Mouse (Mus musculus) C2C12 (cell line): ENCODE results near the gene Plekhh2. TPM values are rescaled to one million over a fixed set of nuclear protein-coding genes. Genes with fewer than 3 reads are reported as not detected.
"Not testable (repeated sequence)": the region's sequence is repeated elsewhere in the genome, so short reads cannot be mapped to it uniquely, and the experiment has no call there.

ENCODE experiments used
- H3K27me3 ChIP-seq: one replicate; pipeline ENCODE4 v1.6.1; 2011; ENCODE audit not compliant: control insufficient read depth, insufficient read depth, insufficient read length
- H3K36me3 ChIP-seq: one replicate; pipeline ENCODE4 v1.6.1; 2011; ENCODE audit not compliant: control insufficient read depth, insufficient read depth
- H3K4me3 ChIP-seq: one replicate; pipeline ENCODE4 v1.5.1; 2011; ENCODE audit warnings: mild to moderate bottlenecking, control low read depth; ENCODE audit not compliant: poor library complexity, insufficient read depth, severe bottlenecking
- H3K79me2 ChIP-seq: one replicate; pipeline ENCODE4 v1.6.1; 2011; ENCODE audit not compliant: control insufficient read depth, insufficient read depth
- H3K79me3 ChIP-seq: one replicate; pipeline ENCODE4 v1.6.1; 2011; ENCODE audit warnings: low read depth, control low read depth
- H3ac ChIP-seq: one replicate; pipeline ENCODE3; 2011; ENCODE audit warnings: low read depth; ENCODE audit not compliant: control insufficient read depth, insufficient read length
- CEBPB ChIP-seq: IDR thresholded peaks from one replicate; pipeline ENCODE4 v1.6.1; 2011; ENCODE audit warnings: low read depth, mild to moderate bottlenecking, control low read depth, moderate library complexity
- CTCF ChIP-seq: IDR thresholded peaks from one replicate; pipeline ENCODE4 v1.5.1; 2011; ENCODE audit not compliant: control insufficient read depth, insufficient read depth, insufficient read length
- FOSL1 ChIP-seq: IDR thresholded peaks from one replicate; pipeline ENCODE4 v1.8.0; 2011; ENCODE audit warnings: mild to moderate bottlenecking, low read length; ENCODE audit not compliant: poor library complexity, insufficient read depth, severe bottlenecking
- MAX ChIP-seq: IDR thresholded peaks from one replicate; pipeline ENCODE4 v1.6.1; 2011; ENCODE audit warnings: mild to moderate bottlenecking, control low read depth
- MYOD1 ChIP-seq: IDR thresholded peaks from one replicate; pipeline ENCODE4 v1.6.1; 2011; ENCODE audit warnings: low read depth; ENCODE audit not compliant: control insufficient read depth, insufficient read length
- MYOG ChIP-seq: IDR thresholded peaks from one replicate; pipeline ENCODE4 v1.6.1; 2011; ENCODE audit not compliant: control insufficient read depth, insufficient read length; ENCODE audit errors: extremely low read depth
- USF1 ChIP-seq: IDR thresholded peaks from one replicate; pipeline ENCODE4 v1.6.1; 2011; ENCODE audit warnings: low read depth, mild to moderate bottlenecking, control low read depth, moderate library complexity
- polyA plus RNA-seq: library from polyadenylated mRNA; unstranded; fragments of >200 nt; fragmentation: generic; extraction: Trizol; gene quantifications from one replicate; pipeline ENCODE4 v1.2.1, GENCODE M21; 2012; ENCODE audit warnings: missing spikeins

Gene Plekhh2
- polyA plus RNA-seq, 1 experiment = 8.7 TPM

DNA sequence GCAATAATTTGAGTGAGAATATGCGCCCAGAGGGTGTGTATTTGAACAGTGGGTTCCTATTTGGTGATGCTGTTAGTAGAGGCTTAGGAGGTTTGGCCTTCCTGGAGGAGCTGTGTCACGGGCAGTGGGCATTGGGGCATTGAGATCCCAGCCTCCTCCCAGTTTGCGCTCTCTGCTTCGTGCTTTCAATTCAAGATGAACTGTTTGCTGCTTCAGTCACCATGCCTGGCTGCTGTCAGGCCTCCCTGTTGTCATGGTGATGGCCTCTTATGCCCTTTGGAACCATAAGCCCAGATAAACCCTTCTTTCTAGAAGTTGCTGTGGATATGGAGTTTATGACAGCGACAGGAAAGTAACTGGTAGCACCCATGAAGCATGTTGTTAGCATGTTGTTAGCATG is 40.5 kb downstream of the Plekhh2 start:
- Histone ChIP-seq H3K27me3 (no peaks in the 10 kb centered on the region), H3ac (no peak overlapping the region), H3K79me3 (no peaks in the 10 kb centered on the region), H3K36me3 (peaks cover 13% of the 10 kb centered on the region), H3K79me2 (no peaks in the 10 kb centered on the region), H3K4me3 (no peak overlapping the region)
- TF ChIP-seq MAX (no peak), FOSL1 (no peak), MYOD1 (no peak), MYOG (no peak), CEBPB (no peak)

DNA sequence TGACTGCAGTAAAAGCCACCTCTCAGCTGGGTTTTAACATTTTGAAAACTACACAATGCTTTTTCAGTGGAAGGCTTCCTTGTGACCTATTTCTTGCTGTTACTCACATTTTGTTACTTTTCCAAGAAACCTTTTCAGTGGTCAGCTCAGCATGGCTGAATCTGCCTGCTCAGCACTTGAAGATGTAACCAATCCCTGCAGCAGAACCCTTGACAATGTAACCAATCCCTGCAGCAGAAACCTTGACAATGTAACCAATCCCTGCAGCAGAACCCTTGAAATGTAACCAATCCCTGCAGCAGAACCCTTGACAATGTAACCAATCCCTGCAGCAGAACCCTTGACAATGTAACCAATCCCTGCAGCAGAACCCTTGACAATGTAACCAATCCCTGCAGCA is 52.6 kb downstream of the Plekhh2 start:
- not testable (repeated sequence) for H3ac ChIP-seq, H3K4me3 ChIP-seq, H3K27me3 ChIP-seq, H3K79me2 ChIP-seq, H3K79me3 ChIP-seq
- peaks cover 61% of the 10 kb centered on the region for H3K36me3 ChIP-seq

DNA sequence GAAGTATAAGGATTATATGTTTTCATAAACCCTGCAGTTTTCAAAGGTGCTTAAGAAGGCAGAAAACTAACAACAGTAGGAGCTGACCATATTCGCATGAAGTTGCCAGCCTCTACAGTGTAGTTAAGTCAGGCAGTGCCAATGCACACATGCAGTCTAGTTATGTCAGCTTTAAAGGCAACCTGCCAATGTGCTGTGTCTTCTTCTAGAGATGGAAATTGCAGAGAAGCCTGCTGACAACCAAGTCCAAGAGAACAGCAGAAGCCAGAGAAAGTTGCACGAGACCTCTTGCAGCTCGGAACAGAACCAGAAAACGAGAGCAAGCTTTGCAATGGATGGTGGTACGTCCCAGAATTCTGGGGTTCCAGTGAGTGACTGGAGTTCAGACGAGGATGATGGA is 54.1 kb downstream of the Plekhh2 start:
- Histone ChIP-seq H3K79me2 (no peaks in the 10 kb centered on the region), H3K36me3 (peaks cover 58% of the 10 kb centered on the region), H3K27me3 (no peaks in the 10 kb centered on the region), H3K79me3 (no peaks in the 10 kb centered on the region), H3ac (no peak overlapping the region), H3K4me3 (no peak overlapping the region)
- TF ChIP-seq USF1 = no peak
- no peak for TF ChIP-seq MYOD1
- TF ChIP-seq MYOG = no peak

DNA sequence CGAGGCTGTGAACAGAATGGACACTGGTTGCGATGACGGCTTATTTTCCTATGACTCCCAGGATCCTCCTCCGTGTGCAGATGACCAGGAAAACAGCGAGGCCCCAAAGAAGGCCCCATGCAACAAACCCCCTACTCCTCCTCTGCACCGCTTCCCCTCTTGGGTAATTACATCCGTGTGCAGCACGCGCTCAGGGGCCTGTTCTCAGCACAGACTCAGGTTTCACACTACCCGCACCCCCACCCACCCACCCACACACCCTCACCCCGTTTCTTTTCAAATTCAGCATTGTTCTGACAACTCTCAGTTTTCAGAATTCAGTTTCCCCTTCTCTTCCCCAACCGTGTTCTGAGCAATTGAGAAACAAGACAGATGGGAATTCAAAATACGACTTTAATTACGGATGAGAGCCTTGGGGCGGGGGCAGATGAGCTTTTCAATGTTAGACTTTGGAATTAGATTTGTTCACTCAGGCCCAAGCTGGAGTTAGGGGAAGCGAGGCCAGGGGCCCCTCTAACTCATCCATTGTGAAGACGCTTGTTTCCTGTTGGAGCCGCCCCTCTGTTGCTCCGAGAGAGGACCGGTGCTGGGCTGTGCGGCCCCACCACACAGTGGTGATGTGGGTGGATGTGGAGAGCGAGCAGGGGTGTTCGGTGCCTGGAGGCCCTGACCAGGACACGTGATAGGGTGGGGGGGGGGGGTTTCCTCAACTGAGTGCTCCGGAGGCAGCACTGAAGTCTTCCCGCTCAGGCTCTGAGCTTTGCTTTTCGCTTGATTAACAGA is 55.3 kb downstream of the Plekhh2 start:
- Histone ChIP-seq H3K4me3 (no peak overlapping the region), H3K79me2 (no peaks in the 10 kb centered on the region), H3K27me3 (no peaks in the 10 kb centered on the region), H3ac (no peak overlapping the region), H3K79me3 (no peaks in the 10 kb centered on the region), H3K36me3 (peaks cover 64% of the 10 kb centered on the region)
- TF ChIP-seq FOSL1 (no peak), MYOG (no peak), MAX (no peak), CTCF (no peak), MYOD1 (no peak), CEBPB (no peak), USF1 (no peak)

DNA sequence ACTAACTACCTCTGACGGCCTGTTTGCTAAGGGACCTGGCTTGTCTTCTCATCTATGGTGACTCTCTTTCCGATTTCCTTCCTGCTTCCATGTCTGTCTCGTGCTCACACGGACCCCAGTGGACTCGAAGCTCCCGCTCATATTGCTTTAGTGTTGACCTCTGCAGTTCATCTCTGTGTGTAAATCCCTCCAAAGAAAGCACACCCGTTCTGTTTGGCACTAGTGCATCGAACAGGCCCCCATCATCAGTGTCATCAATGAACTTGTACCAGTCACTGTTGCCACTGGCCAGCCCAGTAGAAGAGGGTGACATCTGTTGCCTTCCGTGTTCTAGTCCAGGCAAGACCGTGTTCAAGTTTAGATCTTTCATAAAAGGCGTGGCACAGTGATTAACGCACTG is 57.1 kb downstream of the Plekhh2 start:
- no peaks in the 10 kb centered on the region for H3K79me3 ChIP-seq
- no peak overlapping the region for H3ac ChIP-seq
- H3K27me3 ChIP-seq = no peaks in the 10 kb centered on the region
- TF ChIP-seq MAX = no peak
- H3K4me3 ChIP-seq = no peak overlapping the region
- H3K36me3 ChIP-seq = peaks cover 51% of the 10 kb centered on the region
- H3K79me2 ChIP-seq = no peaks in the 10 kb centered on the region

DNA sequence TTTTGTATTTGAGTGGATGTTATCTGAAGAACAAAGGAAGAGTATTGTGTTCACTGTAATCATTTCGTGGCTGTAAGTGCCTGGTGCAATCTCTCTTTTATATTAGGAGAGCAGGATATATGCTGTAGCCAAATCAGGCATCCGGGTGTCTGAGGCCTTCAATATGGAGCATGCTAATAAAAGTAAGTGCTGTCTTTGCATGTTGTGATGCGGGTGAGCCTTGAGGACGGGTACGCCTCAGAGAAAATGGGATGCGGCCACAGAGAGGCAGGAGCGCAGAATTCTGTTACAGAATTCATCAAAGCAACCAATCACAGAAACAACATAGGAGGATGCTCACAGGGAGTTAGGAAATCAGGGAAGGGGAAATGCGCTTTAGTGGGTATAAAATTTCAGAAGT is 58.1 kb downstream of the Plekhh2 start:
- Histone ChIP-seq H3ac (no peak overlapping the region), H3K27me3 (no peaks in the 10 kb centered on the region), H3K36me3 (peaks cover 45% of the 10 kb centered on the region), H3K79me3 (no peaks in the 10 kb centered on the region), H3K4me3 (no peak overlapping the region), H3K79me2 (no peaks in the 10 kb centered on the region)
- no peak for TF ChIP-seq USF1
- TF ChIP-seq CEBPB = no peak
- TF ChIP-seq MYOD1 = no peak
- no peak for TF ChIP-seq CTCF
- TF ChIP-seq MAX = no peak
- TF ChIP-seq FOSL1 = no peak
- no peak for TF ChIP-seq MYOG
